Mouse (Mus musculus): ENCODE results near the gene Mreg.
A peak's percentile ranks its signal among the peaks of the same experiment; 100 is the strongest.

Mreg gene

GRCm38 (mm10) chr1:72226887-72227481 lies 14.9 kb upstream of the Mreg start:
- DNase-seq: no peak

GRCm38 (mm10) chr1:72226172-72226886 lies 14.2 kb upstream of the Mreg start:
- peak; percentile 36 for DNase-seq

- DNase-seq: peak; percentile 89
These were observed 13.6 kb upstream of the Mreg start for GRCm38 (mm10) chr1:72225720-72226171.

GRCm38 (mm10) chr1:72225054-72225718 lies 13.1 kb upstream of the Mreg start:
- DNase-seq: no peak

DNA sequence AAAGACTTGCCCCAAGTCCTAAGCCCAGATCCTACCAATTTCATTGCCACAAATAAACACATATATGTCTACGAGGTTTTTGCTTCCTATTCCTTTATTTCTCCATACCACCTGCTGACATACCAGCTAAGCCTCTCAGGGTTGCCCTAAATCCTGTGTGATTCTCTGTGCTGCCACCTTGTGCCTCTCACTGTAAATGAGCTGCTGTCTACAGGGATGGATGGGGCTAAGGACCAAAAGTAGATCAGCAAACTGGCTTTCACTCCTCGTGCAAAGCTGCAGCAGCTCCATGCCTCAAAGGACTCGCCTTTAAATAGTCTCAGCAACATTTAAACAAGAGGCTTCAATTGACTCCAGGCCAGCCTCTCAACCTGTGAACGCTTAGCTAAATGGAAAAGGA lies 7.9 kb upstream of the Mreg start:
- no peak for DNase-seq

GRCm38 (mm10) chr1:72219116-72219515 lies 7.0 kb upstream of the Mreg start:
- no peak for DNase-seq

DNA sequence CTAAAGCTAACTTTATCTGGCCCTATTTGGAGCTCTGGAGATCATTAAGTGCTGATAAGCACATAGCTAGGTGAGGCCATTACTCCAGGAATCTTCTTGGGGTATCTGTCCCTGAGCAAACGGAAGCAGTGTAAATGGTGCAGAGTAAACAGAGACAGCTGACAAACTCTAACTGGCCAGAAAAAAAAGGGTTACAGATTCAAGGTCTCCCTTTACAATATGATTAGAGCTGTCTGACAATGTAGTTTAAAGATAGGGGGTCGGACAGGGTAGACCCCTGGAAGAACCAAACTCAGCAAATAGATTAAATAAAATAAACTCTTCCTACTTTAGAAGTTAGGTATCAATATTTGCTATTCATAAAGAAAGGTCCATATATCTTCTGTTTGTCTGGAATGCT lies 6.5 kb upstream of the Mreg start:
- DNase-seq: no peak

GRCm38 (mm10) chr1:72216761-72217160 lies 4.7 kb upstream of the Mreg start:
- DNase-seq: no peak

GRCm38 (mm10) chr1:72215174-72215573 lies 3.1 kb upstream of the Mreg start:
- DNase-seq: no peak

- no peak for DNase-seq
These were observed 2.4 kb upstream of the Mreg start for GRCm38 (mm10) chr1:72214470-72214961.

DNA sequence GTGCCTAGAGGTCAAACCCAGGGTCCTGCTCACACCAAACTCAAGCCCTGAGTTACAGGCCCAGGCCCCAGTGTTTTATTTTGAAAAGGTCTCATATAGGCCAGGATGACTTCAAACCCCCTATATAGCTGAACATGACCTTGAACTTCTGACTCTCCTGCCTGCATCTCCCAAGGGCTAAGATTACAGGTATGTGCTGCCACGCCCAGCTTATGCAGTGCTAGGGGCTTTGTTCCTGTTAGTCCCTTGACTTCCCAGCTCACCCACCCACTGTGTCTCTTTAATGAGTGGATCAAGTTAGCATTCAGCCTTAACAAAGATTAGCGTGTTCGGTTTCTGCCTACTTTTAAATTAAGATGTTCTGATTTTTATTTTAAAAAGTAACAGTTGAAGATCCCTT lies 1.8 kb upstream of the Mreg start:
- no peak for DNase-seq

- no peak for DNase-seq
These were observed 1.1 kb downstream of the Mreg start for GRCm38 (mm10) chr1:72210803-72211679.

DNA sequence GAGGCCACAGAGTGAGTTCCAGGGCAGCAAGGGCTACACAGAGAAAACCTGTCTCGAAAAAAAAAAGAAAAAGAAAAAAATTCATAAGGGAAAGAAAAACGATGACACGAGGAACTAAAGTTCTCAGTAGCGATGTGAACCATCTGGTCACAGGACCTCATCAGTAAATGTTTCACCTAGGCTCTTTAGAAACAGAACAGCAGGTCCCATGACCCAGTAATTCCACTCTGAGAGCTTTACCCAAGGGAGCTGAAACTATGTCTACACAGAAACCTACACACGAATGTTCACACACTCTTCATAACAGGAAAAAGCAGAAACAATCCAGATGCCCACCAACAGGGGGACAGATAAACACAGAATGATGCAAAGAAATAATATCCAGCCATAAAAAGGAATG lies 4.0 kb downstream of the Mreg start:
- no peak for DNase-seq

DNA sequence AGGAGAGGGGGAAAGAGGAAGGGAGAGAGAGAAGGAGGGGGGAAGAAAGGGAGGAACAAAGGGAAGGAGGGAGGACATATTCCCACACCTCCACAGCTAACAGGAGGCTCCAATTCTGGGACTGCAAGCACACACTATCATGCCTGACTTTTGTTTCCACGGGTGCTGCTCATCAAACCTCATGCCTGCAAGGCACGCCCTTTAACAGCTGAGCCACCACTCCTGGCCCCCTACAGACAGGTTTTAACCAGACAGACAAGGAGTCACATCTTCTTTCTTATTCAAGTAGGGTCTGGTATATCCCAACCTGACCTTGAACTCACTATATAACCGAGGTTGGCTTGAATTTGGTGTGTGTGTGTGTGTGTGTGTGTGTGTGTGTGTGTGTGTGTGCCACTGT lies 7.0 kb downstream of the Mreg start:
- no peak for DNase-seq

GRCm38 (mm10) chr1:72203204-72203603 lies 8.9 kb downstream of the Mreg start:
- no peak for DNase-seq

DNA sequence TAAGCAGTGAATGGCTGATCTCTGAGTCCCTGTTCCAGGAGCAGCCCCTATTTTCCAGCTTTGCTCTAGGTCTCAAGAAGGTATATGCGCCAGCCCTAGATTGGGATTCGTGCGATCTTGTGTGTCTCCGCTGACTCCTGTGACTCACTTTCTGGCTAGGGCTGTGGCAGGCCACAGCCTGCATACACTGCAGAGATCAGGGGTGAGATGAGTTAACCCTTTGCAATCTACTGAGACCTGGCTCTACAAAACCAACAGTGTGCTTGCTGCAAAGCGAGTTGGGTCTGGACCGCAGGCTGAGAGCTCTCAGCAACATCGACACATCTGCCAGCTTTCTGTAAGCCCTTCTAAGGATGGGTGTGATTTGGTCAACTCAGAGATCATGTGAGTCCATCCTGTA lies 9.4 kb downstream of the Mreg start:
- DNase-seq: no peak

DNA sequence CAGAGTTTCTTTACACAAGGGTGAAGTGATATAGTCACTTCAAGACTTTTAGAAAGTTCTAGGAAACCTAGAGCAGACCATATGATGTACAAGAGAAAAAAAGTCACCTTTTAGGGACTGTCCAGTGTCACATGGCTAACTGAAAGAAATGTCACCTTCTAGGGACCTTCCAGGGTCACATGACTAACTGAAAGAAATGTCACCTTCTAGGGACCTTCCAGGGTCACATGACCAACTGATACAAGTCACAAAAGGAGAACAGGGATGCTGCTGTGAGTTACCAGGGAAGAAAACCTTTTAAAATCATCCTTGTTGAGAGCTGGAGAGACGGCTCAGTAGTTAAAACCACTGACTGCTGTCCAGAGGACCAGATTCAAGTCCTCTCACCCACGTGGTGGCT lies 10.0 kb downstream of the Mreg start:
- DNase-seq: no peak

DNA sequence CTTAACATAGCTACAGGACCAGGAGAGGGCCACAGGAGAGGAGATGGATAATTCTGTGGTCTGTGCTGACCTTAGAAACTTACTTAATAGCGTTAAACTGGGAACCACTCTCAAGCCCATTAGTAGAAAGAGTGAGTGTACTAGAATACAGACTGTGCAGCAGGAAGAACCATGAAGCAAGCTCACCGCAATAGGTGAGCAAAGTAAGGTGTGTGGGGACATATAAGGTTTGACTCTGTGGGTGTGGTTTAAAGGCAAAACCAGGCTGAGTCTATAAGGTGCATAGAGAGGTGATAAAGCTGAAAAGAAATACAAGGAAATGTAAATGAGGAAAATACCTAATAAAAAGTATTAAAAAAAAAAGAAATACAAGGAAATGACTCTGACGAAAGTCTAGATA lies 11.0 kb downstream of the Mreg start:
- DNase-seq: no peak

DNA sequence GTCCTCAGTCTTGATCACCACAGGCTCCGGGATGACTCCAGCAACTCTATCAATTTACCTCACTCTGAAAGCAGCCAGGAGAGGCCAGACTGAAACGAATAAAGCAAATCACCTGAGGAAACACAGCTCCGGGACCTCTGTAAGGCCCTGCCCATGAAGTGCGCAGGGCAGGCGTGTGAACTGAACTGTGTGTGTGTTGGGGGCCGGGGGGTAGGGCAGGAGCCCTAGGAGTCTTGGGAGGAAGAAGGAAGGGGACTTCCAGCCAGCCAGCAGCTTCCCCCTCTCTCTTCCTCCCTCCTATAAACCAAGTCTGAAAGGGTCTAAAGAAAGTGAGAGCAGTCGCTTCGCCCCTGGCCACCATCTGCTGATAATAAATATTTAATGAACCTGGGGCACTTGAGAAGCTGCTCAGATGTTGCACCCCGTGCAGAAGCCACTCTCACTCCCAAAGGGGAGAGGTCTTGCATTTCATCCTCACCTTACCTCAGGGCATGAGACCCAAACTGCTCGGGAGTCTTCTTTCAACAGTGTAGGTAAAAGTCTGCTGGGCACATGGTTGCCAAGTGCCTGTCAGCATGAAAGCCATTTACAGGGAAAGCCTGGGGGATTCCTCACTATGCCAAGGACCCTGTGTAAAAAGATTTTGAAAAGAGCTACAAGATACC lies 13.8 kb downstream of the Mreg start:
- DNase-seq: no peak

DNA sequence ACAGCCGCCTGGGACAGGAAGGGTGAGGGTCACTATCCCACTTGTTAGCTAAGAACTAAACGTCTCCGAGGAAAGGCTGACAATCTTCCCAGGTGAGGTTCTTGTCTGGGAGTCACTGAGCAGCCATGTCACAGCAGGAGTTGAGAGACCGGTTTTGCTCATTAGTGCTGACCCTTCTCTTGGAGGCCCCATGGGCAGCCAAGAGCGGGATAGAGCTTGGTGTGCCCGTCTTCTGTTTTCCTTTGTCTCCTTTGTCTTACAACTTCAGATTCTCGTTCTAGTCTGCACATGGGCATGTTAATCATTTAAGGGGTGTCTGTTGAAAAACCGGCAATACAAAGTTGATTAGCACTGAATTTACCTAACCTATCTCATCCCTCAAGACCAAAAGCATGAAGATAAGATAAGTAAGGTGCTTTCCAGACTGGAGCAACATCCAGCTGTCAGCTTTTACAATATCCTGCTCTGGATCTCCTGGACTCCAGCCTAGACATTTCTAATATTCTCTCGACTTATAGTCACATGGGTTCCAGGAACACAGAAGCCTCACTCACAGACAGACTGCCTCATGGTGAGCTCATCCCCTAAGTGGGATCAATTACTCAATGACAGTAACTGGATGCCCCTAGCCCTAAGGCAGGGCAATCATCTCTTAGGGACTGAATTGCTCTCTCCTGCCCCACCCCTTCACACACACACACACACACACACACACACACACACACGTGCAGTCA lies 15.3 kb downstream of the Mreg start:
- DNase-seq: no peak

GRCm38 (mm10) chr1:72196123-72196522 lies 16.0 kb downstream of the Mreg start:
- peak; percentile 68 for DNase-seq

GRCm38 (mm10) chr1:72191449-72191848 lies 20.7 kb downstream of the Mreg start:
- no peak for DNase-seq
